Mouse (Mus musculus) brown adipose tissue, adult 24 weeks (tissue): ENCODE data around the gene Clec4f. TPM values are rescaled to one million over a fixed set of nuclear protein-coding genes. Genes with fewer than 3 reads are reported as not detected.

Source experiments
- H3K27ac ChIP-seq: fragments of 200-500 bp; replicated peaks from 2 replicates; pipeline ENCODE4 v1.5.1; 2012; ENCODE audit warnings: low read depth, mild to moderate bottlenecking, low read length
- H3K4me1 ChIP-seq: fragments of 200-500 bp; 2 replicates; pipeline ENCODE4 v1.6.1; 2012; ENCODE audit warnings: low read length, mixed read lengths; ENCODE audit not compliant: control insufficient read depth, insufficient read depth, insufficient read length
- H3K4me3 ChIP-seq: fragments of 200-500 bp; 2 replicates; pipeline ENCODE4 v1.5.1; 2012; ENCODE audit warnings: low read depth, mild to moderate bottlenecking, low read length, moderate library complexity; ENCODE audit not compliant: insufficient read depth
- polyA plus RNA-seq: library from polyadenylated mRNA; stranded (reverse); fragments of >200 nt; gene quantifications from 2 replicates; pipeline ENCODE4 v1.2.4, GENCODE M21; 2012; ENCODE audit not compliant: missing spikeins, insufficient read depth, insufficient read length

Clec4f gene
- polyA plus RNA-seq = not detected in 2 replicates

- Histone ChIP-seq H3K4me3 (no peak within 1 kb of the TSS), H3K27ac (no peak within 1 kb of the TSS), H3K4me1 (no peaks in the 10 kb centered on the region)
These were observed at the start of gene Clec4f for GRCm38 (mm10) chr6:83656087-83656486. TSS of gene Clec4f (minus strand) at chr6:83656187.

GRCm38 (mm10) chr6:83704701-83705100 lies 48.7 kb upstream of the Clec4f start:
- H3K4me3 ChIP-seq = no peak overlapping the region

GRCm38 (mm10) chr6:83704294-83704693 lies 48.3 kb upstream of the Clec4f start:
- no peak overlapping the region for H3K27ac ChIP-seq
- no peaks in the 10 kb centered on the region for H3K4me1 ChIP-seq
- H3K4me3 ChIP-seq = no peak overlapping the region

More at GRCm38 (mm10) chr6:83704701-83705100, 48.7 kb upstream of the Clec4f start:
- H3K27ac ChIP-seq = no peak overlapping the region
- no peaks in the 10 kb centered on the region for H3K4me1 ChIP-seq

- no peak overlapping the region for H3K27ac ChIP-seq
- no peaks in the 10 kb centered on the region for H3K4me1 ChIP-seq
- no peak overlapping the region for H3K4me3 ChIP-seq
These were observed 47.7 kb upstream of the Clec4f start for GRCm38 (mm10) chr6:83703722-83704078.

GRCm38 (mm10) chr6:83703000-83703721 lies 47.2 kb upstream of the Clec4f start:
- Histone ChIP-seq H3K27ac (no peak overlapping the region), H3K4me1 (no peaks in the 10 kb centered on the region), H3K4me3 (no peak overlapping the region)

GRCm38 (mm10) chr6:83702146-83702999 lies 46.4 kb upstream of the Clec4f start:
- no peak overlapping the region for H3K4me3 ChIP-seq
- no peak overlapping the region for H3K27ac ChIP-seq
- no peaks in the 10 kb centered on the region for H3K4me1 ChIP-seq

GRCm38 (mm10) chr6:83701001-83701400 lies 45.0 kb upstream of the Clec4f start:
- Histone ChIP-seq H3K27ac (no peak overlapping the region), H3K4me1 (no peaks in the 10 kb centered on the region), H3K4me3 (no peak overlapping the region)

GRCm38 (mm10) chr6:83699971-83700370 lies 44.0 kb upstream of the Clec4f start:
- no peak overlapping the region for H3K27ac ChIP-seq
- no peaks in the 10 kb centered on the region for H3K4me1 ChIP-seq
- H3K4me3 ChIP-seq = no peak overlapping the region

GRCm38 (mm10) chr6:83697932-83698331 lies 41.9 kb upstream of the Clec4f start:
- no peak overlapping the region for H3K27ac ChIP-seq
- no peak overlapping the region for H3K4me3 ChIP-seq
- H3K4me1 ChIP-seq = no peaks in the 10 kb centered on the region

- Histone ChIP-seq H3K4me3 (no peak overlapping the region), H3K27ac (no peak overlapping the region), H3K4me1 (no peaks in the 10 kb centered on the region)
These were observed 40.7 kb upstream of the Clec4f start for GRCm38 (mm10) chr6:83696684-83697083.

- no peak overlapping the region for H3K27ac ChIP-seq
- no peaks in the 10 kb centered on the region for H3K4me1 ChIP-seq
- no peak overlapping the region for H3K4me3 ChIP-seq
These were observed 39.7 kb upstream of the Clec4f start for GRCm38 (mm10) chr6:83695731-83696130.

GRCm38 (mm10) chr6:83693835-83694234 lies 37.8 kb upstream of the Clec4f start:
- H3K4me3 ChIP-seq = no peak overlapping the region
- no peak overlapping the region for H3K27ac ChIP-seq
- H3K4me1 ChIP-seq = no peaks in the 10 kb centered on the region

GRCm38 (mm10) chr6:83692962-83693361 lies 37.0 kb upstream of the Clec4f start:
- Histone ChIP-seq H3K27ac (no peak overlapping the region), H3K4me3 (no peak overlapping the region), H3K4me1 (no peaks in the 10 kb centered on the region)

GRCm38 (mm10) chr6:83690936-83691335 lies 34.9 kb upstream of the Clec4f start:
- no peak overlapping the region for H3K4me3 ChIP-seq
- H3K27ac ChIP-seq = no peak overlapping the region
- H3K4me1 ChIP-seq = no peaks in the 10 kb centered on the region

- H3K4me1 ChIP-seq = no peaks in the 10 kb centered on the region
- H3K4me3 ChIP-seq = no peak overlapping the region
- no peak overlapping the region for H3K27ac ChIP-seq
These were observed 34.3 kb upstream of the Clec4f start for GRCm38 (mm10) chr6:83690277-83690676.

- Histone ChIP-seq H3K27ac (no peak overlapping the region), H3K4me3 (no peak overlapping the region), H3K4me1 (no peaks in the 10 kb centered on the region)
These were observed 33.4 kb upstream of the Clec4f start for GRCm38 (mm10) chr6:83689374-83689773.
